Mouse (Mus musculus) olfactory bulb, adult 2 months (tissue): ENCODE results near the gene BC004004. TPM values are rescaled to one million over a fixed set of nuclear protein-coding genes. Genes with fewer than 3 reads are reported as not detected.

Source experiments
- H3K27ac ChIP-seq: fragments of 200-500 bp; 2 replicates; pipeline ENCODE4 v1.5.1; 2012; ENCODE audit warnings: low read depth, low read length; ENCODE audit not compliant: insufficient read depth
- H3K4me1 ChIP-seq: fragments of 200-500 bp; 2 replicates; pipeline ENCODE4 v1.6.1; 2012; ENCODE audit warnings: low read length; ENCODE audit not compliant: control insufficient read depth, insufficient read depth
- H3K4me3 ChIP-seq: fragments of 200-500 bp; 2 replicates; pipeline ENCODE4 v1.5.1; 2012; ENCODE audit warnings: mild to moderate bottlenecking, low read depth, low read length, moderate library complexity; ENCODE audit not compliant: insufficient read depth
- CTCF ChIP-seq: fragments of 200-500 bp; IDR thresholded peaks from 2 replicates; pipeline ENCODE4 v1.5.1; 2012; ENCODE audit warnings: low read depth, mild to moderate bottlenecking, low read length, moderate library complexity; ENCODE audit not compliant: insufficient read depth
- POLR2A ChIP-seq: fragments of 200-500 bp; IDR thresholded peaks from 2 replicates; pipeline ENCODE4 v1.6.1; 2012; ENCODE audit warnings: mild to moderate bottlenecking, low read depth, low read length, moderate library complexity; ENCODE audit not compliant: insufficient read depth
- WGBS: fragments of 180-500 bp; shearing (Covaris S2); methylation state at CpG from one replicate; pipeline ENCODE4 v1.1.7; 2018; 5-methylcytosine and 5-hydroxymethylcytosine counted together
- polyA plus RNA-seq: library from polyadenylated mRNA; stranded (reverse); fragments of >200 nt; gene quantifications from 2 replicates; pipeline ENCODE4 v1.2.4, GENCODE M21; 2012; ENCODE audit warnings: low replicate concordance; ENCODE audit not compliant: missing spikeins, insufficient read depth, insufficient read length

The BC004004 gene
- polyA plus RNA-seq, 1 experiment = not detected

- Histone ChIP-seq H3K4me1 (0 out of 2 replicates have a peak, but pooled peaks cover 3% of the 10 kb centered on the region), H3K4me3 (no peak overlapping the region), H3K27ac (no peak overlapping the region)
- no peak for TF ChIP-seq POLR2A
- no peak for TF ChIP-seq CTCF
- WGBS = 51% methylated on average over 21 of the region's 21 CpGs
Observed at GRCm38 (mm10) chr17:29282216-29282952, 13.8 kb downstream of the BC004004 start.

- H3K4me3 ChIP-seq = no peak overlapping the region
- WGBS = 90% methylated on average over 7 of the region's 7 CpGs
- H3K27ac ChIP-seq = no peak overlapping the region
- H3K4me1 ChIP-seq = no peaks in the 10 kb centered on the region
- TF ChIP-seq POLR2A (no peak), CTCF (no peak)
Observed at GRCm38 (mm10) chr17:29291793-29292192, 23.2 kb downstream of the BC004004 start.

- Histone ChIP-seq H3K27ac (no peak overlapping the region), H3K4me3 (no peak overlapping the region), H3K4me1 (no peaks in the 10 kb centered on the region)
- WGBS = 81% methylated on average over 3 of the region's 3 CpGs
- TF ChIP-seq CTCF (no peak), POLR2A (no peak)
Observed at GRCm38 (mm10) chr17:29292996-29293395, 24.4 kb downstream of the BC004004 start.

- Histone ChIP-seq H3K4me1 (no peaks in the 10 kb centered on the region), H3K27ac (no peak overlapping the region), H3K4me3 (no peak overlapping the region)
- TF ChIP-seq CTCF = no peak
- no peak for TF ChIP-seq POLR2A
- 84% methylated on average over 9 of the region's 9 CpGs for WGBS
Observed at GRCm38 (mm10) chr17:29293807-29294605, 25.4 kb downstream of the BC004004 start.

- WGBS = 86% methylated on average over 5 of the region's 5 CpGs
- Histone ChIP-seq H3K4me1 (no peaks in the 10 kb centered on the region), H3K27ac (no peak overlapping the region), H3K4me3 (no peak overlapping the region)
- no peak for TF ChIP-seq CTCF
- TF ChIP-seq POLR2A = no peak
Observed at GRCm38 (mm10) chr17:29295835-29296234, 27.2 kb downstream of the BC004004 start.

GRCm38 (mm10) chr17:29297321-29297720 lies 28.7 kb downstream of the BC004004 start:
- 91% methylated on average over 10 of the region's 10 CpGs for WGBS
- no peak overlapping the region for H3K27ac ChIP-seq
- peaks cover 10% of the 10 kb centered on the region for H3K4me1 ChIP-seq
- TF ChIP-seq CTCF = no peak
- TF ChIP-seq POLR2A = no peak
- no peak overlapping the region for H3K4me3 ChIP-seq

GRCm38 (mm10) chr17:29297813-29298212 lies 29.2 kb downstream of the BC004004 start:
- TF ChIP-seq POLR2A = no peak
- no peak for TF ChIP-seq CTCF
- no peak overlapping the region for H3K27ac ChIP-seq
- WGBS = 95% methylated on average over 6 of the region's 6 CpGs
- peaks cover 11% of the 10 kb centered on the region for H3K4me1 ChIP-seq
- H3K4me3 ChIP-seq = no peak overlapping the region

GRCm38 (mm10) chr17:29299282-29299681 lies 30.7 kb downstream of the BC004004 start:
- WGBS = 76% methylated on average over 4 of the region's 4 CpGs
- H3K4me3 ChIP-seq = no peak overlapping the region
- no peak for TF ChIP-seq CTCF
- H3K27ac ChIP-seq = no peak overlapping the region
- peaks cover 14% of the 10 kb centered on the region for H3K4me1 ChIP-seq

- no peak overlapping the region for H3K4me3 ChIP-seq
- H3K27ac ChIP-seq = no peak overlapping the region
- 87% methylated on average over 7 of the region's 7 CpGs for WGBS
- no peak for TF ChIP-seq CTCF
- no peak for TF ChIP-seq POLR2A
- H3K4me1 ChIP-seq = peaks cover 24% of the 10 kb centered on the region
Observed at GRCm38 (mm10) chr17:29300926-29301325, 32.3 kb downstream of the BC004004 start.
